Mouse (Mus musculus): ENCODE measurements around the gene Fbxo11. TPM values are rescaled to one million over a fixed set of nuclear protein-coding genes. Genes with fewer than 3 reads are reported as not detected.

Fbxo11 gene
- 51.5 and 74.4 TPM in 2 replicates for polyA plus RNA-seq (2012; rRNA removed)

DNA sequence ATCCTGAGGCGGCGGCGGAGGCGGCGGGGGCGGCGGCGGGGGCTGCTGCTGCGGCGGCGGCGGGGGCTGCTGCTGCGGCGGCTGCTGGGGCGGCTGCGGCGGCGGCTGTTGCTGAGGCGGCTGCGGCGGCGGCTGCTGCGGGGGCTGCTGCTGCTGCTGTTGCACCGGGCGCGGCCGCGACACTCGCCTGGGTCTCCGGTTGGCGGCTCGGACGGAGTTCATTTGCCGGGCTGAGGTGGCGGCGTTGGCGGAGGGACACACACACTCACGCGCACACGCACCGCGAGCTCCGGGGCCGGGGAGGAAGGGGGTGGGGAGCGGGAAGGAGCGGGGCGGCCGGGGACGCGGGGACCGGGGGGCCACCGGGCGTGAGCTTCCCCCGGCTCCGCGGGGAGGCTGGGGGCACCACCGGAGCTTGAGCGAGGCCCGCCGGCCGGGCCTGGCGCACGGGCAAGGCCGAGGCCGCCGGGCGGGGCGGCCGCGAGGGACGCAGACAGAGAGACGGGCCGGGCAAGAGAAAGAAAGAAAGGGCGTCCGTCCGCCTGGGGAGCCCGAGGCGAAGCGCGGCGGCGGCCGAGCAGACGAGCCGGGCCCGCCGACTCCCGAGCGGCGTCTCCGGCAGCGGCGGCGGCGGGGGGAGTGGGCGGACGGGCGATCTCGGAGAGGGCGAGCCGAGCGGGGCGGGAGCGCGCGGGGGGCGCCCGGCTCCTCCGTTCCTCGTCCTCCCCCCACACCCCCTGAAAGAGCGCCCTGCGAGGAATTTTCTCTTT lies at the start of gene Fbxo11:
TSS of gene Fbxo11 (minus strand) at position 261 of the 770 bp plus-strand sequence.

DNA sequence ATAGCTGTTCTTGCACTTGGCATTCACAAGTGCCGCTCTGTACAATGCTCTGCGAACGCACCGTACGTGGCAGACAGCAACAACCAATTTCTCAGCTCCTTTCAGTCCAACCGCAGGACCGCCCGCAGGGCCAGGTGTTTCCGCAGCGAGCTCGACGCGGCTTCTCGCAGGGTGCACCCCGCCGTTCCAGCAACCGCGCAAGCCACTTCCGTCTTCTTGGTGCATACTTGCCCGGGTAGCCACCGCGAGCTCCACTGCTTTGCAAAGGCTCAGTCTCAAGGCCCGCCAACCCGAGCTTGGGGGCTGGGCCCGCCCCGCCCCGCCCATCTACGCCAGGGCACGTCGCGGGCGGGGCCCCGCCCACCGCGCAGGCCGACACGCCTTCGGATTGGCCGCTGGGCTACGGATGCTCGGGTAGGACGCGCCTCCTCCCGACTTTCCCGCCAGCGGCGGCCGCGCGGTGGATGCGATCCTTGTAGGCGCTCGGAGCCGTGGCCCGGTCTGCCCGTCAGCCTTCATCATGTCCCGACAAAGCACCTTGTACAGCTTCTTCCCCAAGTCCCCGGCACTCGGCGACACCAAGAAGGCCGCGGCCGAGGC lies 90.4 kb downstream of the Fbxo11 start, which contains the start of gene Msh6:
TSS of gene Msh6 (plus strand) at position 434 of the 600 bp plus-strand sequence.

Other genes with a start within 250 kb of the Fbxo11 start
- not detected in 2 replicates for gene Rpl36-ps4, start 144.3 kb downstream of the Fbxo11 start, polyA plus RNA-seq (2012; rRNA removed)
- 43.0 and 48.0 TPM in 2 replicates for gene Msh6, start 90.2 kb downstream of the Fbxo11 start, polyA plus RNA-seq (2012; rRNA removed)